Mouse (Mus musculus) stomach, postnatal 0 days (tissue): ENCODE measurements at regions not wholly inside any gene's neighbourhood (a gene's known extent, or its start where the extent isn't known, plus 50 kb on each side); places are given as distances from the start of the nearest gene placed in this dataset.

ENCODE experiments used
- CTCF ChIP-seq: IDR thresholded peaks from 2 replicates; pipeline ENCODE4 v1.5.1; 2016; ENCODE audit warnings: antibody characterized with exemption, low read depth, mild to moderate bottlenecking, moderate library complexity
- EP300 ChIP-seq: optimal IDR thresholded peaks from 2 replicates; pipeline ENCODE3; 2016; ENCODE audit warnings: antibody characterized with exemption

- TF ChIP-seq CTCF = no peak
- TF ChIP-seq EP300 = no peak
Measured at GRCm38 (mm10) chr8:90576976-90577375, 228.8 kb upstream of the Tox3 start.
